Mouse (Mus musculus) lung, embryonic 16.5 days (tissue): ENCODE measurements around the gene Rbm15. TPM values are rescaled to one million over a fixed set of nuclear protein-coding genes. Genes with fewer than 3 reads are reported as not detected.

Experiments used
- ATAC-seq: fragments of 200-750 bp; cut with Nextera tagmentation; 2 replicates; pipeline ENCODE4 v1.8.0; 2017; ENCODE audit warnings: low read depth, mild to moderate bottlenecking, moderate library complexity
- H3K27ac ChIP-seq: fragments of 300-500 bp; sonication (generic); 2 replicates; pipeline ENCODE4 v1.5.1; 2014; ENCODE audit warnings: mild to moderate bottlenecking, control low read depth, low read length
- H3K27me3 ChIP-seq: fragments of 300-500 bp; sonication (generic); 2 replicates; pipeline ENCODE4 v1.6.1; 2014; ENCODE audit warnings: low read depth, low read length, mixed read lengths; ENCODE audit not compliant: control insufficient read depth, insufficient read depth
- H3K36me3 ChIP-seq: fragments of 300-500 bp; sonication (generic); 2 replicates; pipeline ENCODE4 v1.6.1; 2014; ENCODE audit warnings: low read length; ENCODE audit not compliant: control insufficient read depth, insufficient read depth
- H3K4me1 ChIP-seq: fragments of 300-500 bp; sonication (generic); replicated peaks from 2 replicates; pipeline ENCODE4 v1.6.1; 2014; ENCODE audit warnings: low read length, mixed read lengths; ENCODE audit not compliant: control insufficient read depth, insufficient read depth
- H3K4me2 ChIP-seq: fragments of 300-500 bp; sonication (generic); 2 replicates; pipeline ENCODE4 v1.6.1; 2014; ENCODE audit warnings: low read depth, low read length, control low read depth
- H3K4me3 ChIP-seq: fragments of 300-500 bp; sonication (generic); 2 replicates; pipeline ENCODE4 v1.5.1; 2014; ENCODE audit warnings: mild to moderate bottlenecking, low read length, control low read depth
- H3K9ac ChIP-seq: fragments of 300-500 bp; sonication (generic); 2 replicates; pipeline ENCODE4 v1.6.1; 2014; ENCODE audit warnings: low read length, control low read depth
- H3K9me3 ChIP-seq: fragments of 300-500 bp; sonication (generic); 2 replicates; pipeline ENCODE4 v1.6.1; 2016; ENCODE audit warnings: low read length; ENCODE audit not compliant: control insufficient read depth
- WGBS: fragments of 180-500 bp; shearing (Covaris S2); extraction: QIAGEN DNeasy Blood & Tissue Kit; methylation state at CpG from one replicate; pipeline ENCODE4 v1.1.7; 2014; 5-methylcytosine and 5-hydroxymethylcytosine counted together
- polyA plus RNA-seq: library from polyadenylated mRNA; unstranded; fragments of >200 nt; fragmentation: Nextera tagmentation; extraction: Ambion mirVana; gene quantifications from 2 replicates; pipeline ENCODE4 v1.2.1, GENCODE M21; 2015

Rbm15 gene
- polyA plus RNA-seq, 1 experiment from 2014 or later, result 15.7 TPM

DNA sequence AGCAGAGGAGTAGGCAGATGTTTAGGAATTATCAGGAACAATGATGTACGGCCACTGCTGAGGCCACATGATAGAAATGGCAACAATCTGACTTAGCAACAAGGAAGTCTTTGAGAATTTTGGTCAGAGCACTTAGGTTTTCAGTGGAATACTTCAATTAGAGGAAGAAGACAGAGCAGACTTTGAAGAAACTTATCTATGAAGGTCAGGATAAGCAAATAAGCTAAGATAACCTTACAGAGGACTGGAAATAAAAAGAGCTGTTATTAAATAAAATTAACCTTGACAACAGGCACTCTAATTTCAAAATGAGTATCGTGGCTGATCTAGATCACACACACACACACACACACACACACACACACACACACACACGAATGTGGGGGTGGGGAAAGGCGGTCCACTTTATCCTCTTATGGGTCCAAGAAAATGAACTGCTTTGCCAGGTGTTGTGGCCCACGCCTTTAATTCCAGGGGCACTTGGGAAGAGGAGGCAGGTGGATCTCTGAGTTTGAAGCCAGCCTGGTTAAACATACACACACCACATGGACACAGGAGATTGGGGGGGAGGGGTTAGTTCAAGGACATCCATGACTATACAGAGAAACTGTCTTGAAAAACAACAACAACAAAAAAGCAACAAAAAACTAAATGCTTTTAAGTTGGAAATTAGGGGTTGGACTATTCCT lies 37.7 kb downstream of the Rbm15 start:
- Histone ChIP-seq H3K4me3 (no peak overlapping the region), H3K4me2 (no peak overlapping the region), H3K27ac (no peak overlapping the region), H3K9me3 (no peaks in the 10 kb centered on the region), H3K36me3 (no peaks in the 10 kb centered on the region), H3K9ac (no peak overlapping the region), H3K4me1 (peaks cover 3% of the 10 kb centered on the region), H3K27me3 (no peaks in the 10 kb centered on the region)
- ATAC-seq, result no peak
- WGBS, result 59% methylated on average over 5 of the region's 5 CpGs

GRCm38 (mm10) chr3:107290764-107291381 lies 42.6 kb downstream of the Rbm15 start, which contains the start of gene Slc16a4:
Gene Slc16a4 (plus strand): TSS chr3:107291230.
- peak; percentile 91 for ATAC-seq
- Histone ChIP-seq H3K27ac (peak within 1 kb of the TSS; percentile 41), H3K4me3 (no peak within 1 kb of the TSS), H3K36me3 (no peaks in the 10 kb centered on the region), H3K9ac (no peak within 1 kb of the TSS; the same call in 1 of the 2 replicates), H3K4me1 (peaks cover 6% of the 10 kb centered on the region), H3K4me2 (peak within 1 kb of the TSS; percentile 34; the same call in 1 of the 2 replicates), H3K9me3 (no peaks in the 10 kb centered on the region), H3K27me3 (no peaks in the 10 kb centered on the region)
- WGBS, result 16% methylated on average over 9 of the region's 9 CpGs

GRCm38 (mm10) chr3:107287346-107287745 lies 46.1 kb downstream of the Rbm15 start:
- no peak for ATAC-seq
- Histone ChIP-seq H3K4me3 (no peak overlapping the region), H3K27me3 (no peaks in the 10 kb centered on the region)

DNA sequence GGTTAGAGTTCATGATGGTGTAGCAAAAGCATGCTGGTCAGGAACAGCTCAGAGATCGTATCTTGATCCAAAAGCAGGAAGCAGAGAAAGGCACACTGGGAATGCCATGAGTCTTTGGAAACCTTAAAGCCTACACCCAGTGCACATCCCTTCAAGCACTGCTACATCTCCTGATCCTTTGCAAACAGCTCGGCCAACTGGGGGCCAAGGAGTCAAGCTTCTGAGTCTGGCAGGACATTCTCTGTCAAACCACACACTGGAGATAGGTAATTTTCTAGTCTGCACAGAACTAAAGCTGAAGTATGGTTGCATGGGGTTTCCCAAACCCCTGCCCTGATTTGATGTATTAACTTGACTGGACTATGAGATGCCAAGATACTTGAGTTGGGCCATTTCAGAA lies 47.4 kb downstream of the Rbm15 start:
- Histone ChIP-seq H3K9me3 (no peaks in the 10 kb centered on the region), H3K4me1 (peaks cover 6% of the 10 kb centered on the region), H3K27ac (no peak overlapping the region), H3K4me2 (no peak overlapping the region), H3K27me3 (no peaks in the 10 kb centered on the region), H3K4me3 (no peak overlapping the region), H3K36me3 (peaks cover 7% of the 10 kb centered on the region), H3K9ac (no peak overlapping the region)
- ATAC-seq, result no peak
- 79% methylated on average over 2 of the region's 2 CpGs for WGBS

More at GRCm38 (mm10) chr3:107287346-107287745, 46.1 kb downstream of the Rbm15 start:
- H3K36me3 ChIP-seq, result peaks cover 5% of the 10 kb centered on the region
- peaks cover 6% of the 10 kb centered on the region for H3K4me1 ChIP-seq
- H3K9ac ChIP-seq, result no peak overlapping the region
- H3K9me3 ChIP-seq, result no peaks in the 10 kb centered on the region
- H3K27ac ChIP-seq, result no peak overlapping the region
- no peak overlapping the region for H3K4me2 ChIP-seq

DNA sequence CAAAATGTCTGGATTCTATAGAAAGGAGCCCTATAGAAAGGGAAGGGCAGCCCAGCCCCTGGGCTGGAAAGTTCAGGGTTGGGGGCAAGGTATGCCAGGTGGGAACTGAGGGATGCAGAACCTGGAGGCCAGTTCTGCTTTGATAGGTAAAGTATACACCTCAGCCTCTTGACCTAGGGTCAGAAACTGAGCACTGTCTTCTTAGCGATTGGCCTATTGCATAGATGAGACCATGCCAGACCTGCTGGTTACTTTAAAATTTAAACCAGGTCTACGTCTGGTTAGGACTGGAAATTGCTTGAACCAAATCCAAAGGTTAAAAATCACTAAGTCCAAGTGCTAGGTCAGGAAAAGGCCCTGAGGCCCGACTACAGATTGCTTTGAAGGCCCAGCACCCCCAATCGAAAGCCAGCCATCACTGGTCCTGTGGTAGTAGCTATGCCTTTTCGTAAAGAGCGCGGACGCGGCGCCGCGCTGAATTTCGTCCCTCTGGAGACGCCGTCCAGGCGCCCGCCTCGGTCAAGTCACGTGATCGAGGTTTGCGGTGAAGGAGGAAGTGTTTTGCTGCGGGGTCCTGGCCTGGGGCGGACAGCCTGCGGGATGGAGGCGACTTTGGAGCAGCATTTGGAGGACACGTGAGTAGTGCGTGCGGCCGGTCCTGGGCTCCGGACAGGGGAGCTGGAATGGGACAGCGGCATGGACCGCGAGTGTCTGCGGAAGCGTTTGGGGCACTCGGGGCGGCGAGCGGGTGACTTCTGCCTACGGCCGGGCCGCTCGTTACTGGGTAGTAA lies 54.8 kb downstream of the Rbm15 start, which contains the start of gene Lamtor5:
Gene Lamtor5 (plus strand): TSS at position 380 of the 791 bp plus-strand sequence.
- peak; percentile 91 for ATAC-seq
- peak within 1 kb of the TSS; percentile 81 for H3K9ac ChIP-seq
- peak within 1 kb of the TSS; percentile 77 for H3K4me2 ChIP-seq
- no peaks in the 10 kb centered on the region for H3K27me3 ChIP-seq
- no peak within 1 kb of the TSS for H3K27ac ChIP-seq
- WGBS, result 1% methylated on average over 43 of the region's 43 CpGs
- H3K4me1 ChIP-seq, result peaks cover 8% of the 10 kb centered on the region; the same call in 1 of the 2 replicates
- no peaks in the 10 kb centered on the region for H3K9me3 ChIP-seq
- H3K36me3 ChIP-seq, result peaks cover 7% of the 10 kb centered on the region
- peak within 1 kb of the TSS; percentile 82 for H3K4me3 ChIP-seq

DNA sequence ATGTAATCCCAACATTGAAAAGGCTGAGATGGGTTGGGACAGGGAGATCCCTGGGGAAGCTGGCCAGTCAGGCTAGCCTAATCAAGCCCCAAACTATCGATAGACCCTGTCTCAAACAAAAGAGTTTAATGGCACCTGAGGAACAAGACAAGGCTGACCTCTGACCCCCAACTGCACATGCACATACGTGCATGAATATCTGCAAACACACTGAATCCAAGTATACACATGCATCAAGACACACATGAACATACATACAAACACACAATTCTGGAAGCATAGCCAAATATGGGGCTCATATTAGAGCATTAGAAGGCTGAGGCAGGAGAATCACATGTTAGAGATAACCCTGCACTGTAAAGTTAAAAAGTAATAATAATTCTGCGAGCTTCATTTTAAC lies 56.8 kb downstream of the Rbm15 start:
- H3K27ac ChIP-seq, result no peak overlapping the region
- H3K9ac ChIP-seq, result no peak overlapping the region
- no peaks in the 10 kb centered on the region for H3K27me3 ChIP-seq
- no peaks in the 10 kb centered on the region for H3K36me3 ChIP-seq
- H3K4me2 ChIP-seq, result no peak overlapping the region
- peaks cover 8% of the 10 kb centered on the region; the same call in 1 of the 2 replicates for H3K4me1 ChIP-seq
- 81% methylated on average over 3 of the region's 3 CpGs for WGBS
- no peak for ATAC-seq
- H3K9me3 ChIP-seq, result no peaks in the 10 kb centered on the region
- H3K4me3 ChIP-seq, result no peak overlapping the region

GRCm38 (mm10) chr3:107275996-107276395 lies 57.5 kb downstream of the Rbm15 start:
- no peak overlapping the region for H3K9ac ChIP-seq
- 59% methylated on average over 4 of the region's 4 CpGs for WGBS
- no peak overlapping the region for H3K4me3 ChIP-seq
- H3K27ac ChIP-seq, result no peak overlapping the region
- H3K36me3 ChIP-seq, result no peaks in the 10 kb centered on the region
- peaks cover 8% of the 10 kb centered on the region; the same call in 1 of the 2 replicates for H3K4me1 ChIP-seq
- H3K27me3 ChIP-seq, result no peaks in the 10 kb centered on the region
- no peaks in the 10 kb centered on the region for H3K9me3 ChIP-seq
- no peak for ATAC-seq
- H3K4me2 ChIP-seq, result no peak overlapping the region
